Mouse (Mus musculus) layer of hippocampus, adult 8-10 months (tissue): ENCODE data around the gene Sirt3. TPM values are rescaled to one million over a fixed set of nuclear protein-coding genes. Genes with fewer than 3 reads are reported as not detected.
A peak's percentile ranks its signal among the peaks of the same experiment; 100 is the strongest.

Experiments used
- DNase-seq, 2 experiments: peaks; one replicate each; pipeline ENCODE4 v3.0.0; 2022; ENCODE audit warnings: low spot score in 2 of 2
- total RNA-seq, 4 experiments: library from RNA; stranded (reverse); gene quantifications; 2 replicates each; pipeline ENCODE4 v1.2.4; 2022

The Sirt3 gene
- 10 to 100 TPM; 65.3 to 73.7 (median 70.3) TPM for total RNA-seq

DNA sequence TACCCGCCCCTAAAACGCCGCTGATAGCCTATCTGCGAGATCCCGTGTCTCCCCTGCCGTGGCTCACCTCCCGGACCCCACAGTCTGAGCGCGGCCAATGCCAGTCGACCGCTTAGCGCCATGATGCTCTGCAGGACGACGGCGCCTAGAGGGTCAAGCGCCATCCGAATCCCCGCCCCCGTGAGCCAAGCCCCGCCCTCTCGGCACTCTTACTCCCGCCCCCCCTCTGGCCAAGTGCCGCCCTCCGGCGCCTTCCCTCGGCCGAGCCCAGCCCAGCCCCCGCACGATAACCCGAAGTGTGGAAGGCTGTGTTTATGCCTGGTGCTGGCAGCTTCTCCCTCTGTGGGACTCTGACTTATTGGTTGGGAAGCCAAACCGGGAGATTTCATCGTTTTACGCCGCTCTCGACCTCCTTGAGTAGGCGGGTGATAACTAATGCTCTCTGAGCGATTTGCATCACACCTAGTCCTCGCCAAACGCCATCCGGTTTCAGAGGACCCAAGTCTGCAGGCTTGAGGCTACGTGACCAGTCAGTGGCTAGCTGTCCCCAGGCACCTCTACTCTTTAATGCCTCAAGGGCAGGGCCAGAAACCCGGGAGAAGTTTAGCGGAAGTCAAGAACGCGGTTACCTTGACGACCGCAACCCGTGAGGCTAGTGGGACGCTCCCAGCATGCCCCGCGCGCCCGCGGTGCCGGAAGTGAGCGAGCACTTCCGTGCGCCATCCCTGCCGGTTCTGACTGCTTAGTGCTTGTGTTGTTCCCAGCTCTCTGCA, at the start of gene Sirt3, which contains the start of gene Psmd13:
Gene Sirt3, minus strand, starts transcription at position 614 of the 773 bp plus-strand sequence.
Gene Psmd13, plus strand, starts transcription at position 273 of the 773 bp plus-strand sequence.
- DNase-seq, result peak; percentile 92 to 94

DNA sequence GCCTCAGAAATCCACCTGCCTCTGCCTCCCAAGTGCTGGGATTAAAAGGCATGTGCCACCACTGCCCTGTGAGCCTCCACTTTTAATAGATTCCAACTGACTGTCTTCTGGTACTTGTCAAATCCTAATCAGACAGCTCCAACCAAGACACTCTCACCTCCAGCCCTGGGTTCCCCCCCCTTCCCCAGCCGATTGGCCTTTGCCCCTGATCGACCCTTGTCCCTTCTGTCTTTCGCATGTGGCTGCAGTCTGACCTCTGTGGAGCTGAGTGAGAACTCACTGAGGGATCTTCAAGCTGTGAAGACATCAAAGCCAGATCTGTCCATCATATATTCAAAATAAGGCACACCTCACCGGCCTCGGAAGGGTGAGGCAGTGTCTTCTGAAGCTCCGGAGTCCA, 45.1 kb upstream of the Sirt3 start:
- no peak for DNase-seq

DNA sequence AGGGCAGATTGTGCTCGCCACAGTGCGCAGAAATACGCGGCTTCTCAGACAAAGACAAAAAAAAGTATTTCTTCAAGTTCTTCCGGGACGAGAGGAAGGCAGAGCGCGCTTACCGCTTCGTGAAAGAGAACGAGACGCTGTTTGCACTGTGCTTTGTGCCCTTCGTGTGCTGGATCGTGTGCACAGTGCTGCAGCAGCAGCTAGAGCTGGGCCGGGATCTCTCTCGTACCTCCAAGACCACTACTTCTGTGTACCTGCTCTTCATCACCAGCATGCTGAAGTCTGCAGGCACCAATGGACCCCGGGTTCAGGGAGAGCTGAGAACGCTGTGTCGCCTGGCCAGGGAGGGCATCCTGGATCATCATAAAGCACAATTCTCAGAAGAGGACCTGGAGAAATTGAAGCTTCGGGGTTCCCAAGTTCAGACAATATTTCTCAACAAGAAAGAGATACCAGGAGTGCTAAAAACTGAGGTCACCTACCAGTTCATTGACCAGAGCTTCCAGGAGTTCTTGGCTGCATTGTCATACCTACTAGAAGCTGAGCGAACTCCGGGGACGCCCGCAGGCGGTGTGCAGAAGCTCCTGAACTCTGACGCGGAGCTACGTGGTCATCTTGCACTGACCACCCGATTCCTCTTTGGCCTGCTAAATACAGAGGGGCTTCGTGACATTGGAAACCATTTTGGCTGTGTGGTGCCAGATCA, 41.1 kb upstream of the Sirt3 start:
- DNase-seq, result no peak

DNA sequence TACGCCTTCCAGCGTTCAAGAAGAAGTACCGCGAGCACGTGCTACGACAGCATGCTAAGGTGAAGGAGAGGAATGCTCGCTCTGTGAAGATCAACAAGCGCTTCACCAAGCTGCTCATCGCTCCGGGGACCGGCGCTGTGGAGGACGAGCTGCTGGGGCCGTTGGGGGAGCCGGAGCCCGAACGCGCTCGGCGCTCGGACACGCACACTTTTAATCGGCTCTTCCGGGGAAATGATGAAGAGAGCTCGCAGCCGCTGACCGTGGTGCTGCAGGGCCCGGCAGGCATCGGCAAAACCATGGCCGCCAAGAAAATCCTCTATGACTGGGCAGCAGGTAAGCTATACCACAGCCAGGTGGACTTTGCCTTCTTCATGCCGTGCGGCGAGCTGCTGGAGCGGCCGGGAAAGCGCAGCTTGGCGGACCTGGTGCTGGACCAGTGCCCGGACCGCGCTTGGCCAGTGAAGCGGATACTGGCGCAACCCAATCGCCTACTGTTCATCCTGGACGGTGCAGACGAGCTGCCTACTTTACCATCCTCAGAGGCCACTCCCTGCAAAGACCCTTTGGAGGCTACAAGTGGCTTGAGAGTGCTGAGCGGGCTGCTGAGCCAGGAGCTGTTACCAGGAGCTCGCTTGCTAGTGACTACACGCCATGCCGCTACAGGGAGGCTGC, 40.4 kb upstream of the Sirt3 start:
- DNase-seq, result peak in 1 of 2 experiments; percentile 28

DNA sequence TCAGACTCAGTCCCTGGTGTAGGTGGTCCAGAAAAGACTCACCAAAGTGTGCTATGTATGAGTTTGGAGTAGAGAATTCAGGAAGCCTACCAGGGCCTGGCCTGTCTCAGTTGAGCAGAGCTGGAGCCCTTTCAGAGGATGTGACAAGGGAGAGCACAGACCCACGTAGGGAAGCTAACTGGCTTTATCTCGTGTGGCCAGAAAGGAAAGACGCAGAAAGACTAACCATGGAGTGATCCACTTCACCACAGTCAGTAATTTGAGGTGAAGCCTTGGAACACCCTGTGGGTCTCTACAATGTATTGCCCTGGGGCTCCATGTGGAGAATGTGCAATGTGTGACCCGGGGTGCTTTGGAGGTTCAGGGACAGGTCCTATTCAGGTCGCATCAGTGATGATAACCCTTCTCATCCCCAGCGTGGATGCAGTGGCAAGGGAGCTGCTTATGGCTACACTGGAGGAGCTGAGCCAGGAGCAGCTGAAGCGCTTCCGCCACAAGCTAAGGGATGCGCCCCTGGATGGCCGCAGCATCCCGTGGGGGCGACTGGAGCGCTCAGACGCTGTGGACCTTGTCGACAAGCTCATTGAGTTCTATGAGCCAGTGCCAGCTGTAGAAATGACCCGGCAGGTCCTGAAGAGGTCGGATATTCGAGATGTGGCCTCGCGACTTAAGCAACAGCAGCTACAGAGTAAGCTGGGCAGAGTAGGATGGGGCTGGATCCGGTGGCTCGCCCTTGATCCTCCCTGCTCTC, 39.3 kb upstream of the Sirt3 start:
- DNase-seq, result no peak

DNA sequence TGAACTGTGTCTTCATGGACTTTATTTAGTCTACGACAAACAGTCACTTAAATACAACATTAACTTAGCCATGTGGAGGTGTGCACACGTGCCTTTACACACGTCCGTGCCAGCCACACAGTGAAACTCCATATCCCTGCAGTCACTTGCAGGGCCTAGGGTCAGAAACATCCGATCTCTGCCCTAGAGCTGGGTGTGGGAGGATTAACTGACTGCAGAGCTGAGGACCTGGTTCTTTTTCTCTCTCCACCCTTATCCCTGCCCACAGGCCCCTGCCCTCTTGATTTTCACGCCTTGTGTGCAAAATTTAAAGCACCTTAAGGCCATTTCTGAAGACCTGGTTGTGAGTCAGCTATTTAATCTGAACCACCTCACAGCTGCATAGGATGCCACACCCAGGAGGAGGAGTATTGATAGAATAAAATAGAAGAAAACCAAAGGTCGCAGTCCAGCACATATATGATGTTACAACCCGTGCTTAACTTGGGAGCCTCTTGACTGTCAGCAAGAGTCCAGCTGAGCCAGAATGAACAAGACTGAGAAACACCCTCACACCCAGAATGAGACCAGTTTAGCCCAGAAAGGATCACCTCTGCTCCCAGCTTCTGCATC, 38.4 kb upstream of the Sirt3 start, which contains the start of gene Nlrp6:
Gene Nlrp6, plus strand, starts transcription at position 485 of the 612 bp plus-strand sequence.
- no peak for DNase-seq

DNA sequence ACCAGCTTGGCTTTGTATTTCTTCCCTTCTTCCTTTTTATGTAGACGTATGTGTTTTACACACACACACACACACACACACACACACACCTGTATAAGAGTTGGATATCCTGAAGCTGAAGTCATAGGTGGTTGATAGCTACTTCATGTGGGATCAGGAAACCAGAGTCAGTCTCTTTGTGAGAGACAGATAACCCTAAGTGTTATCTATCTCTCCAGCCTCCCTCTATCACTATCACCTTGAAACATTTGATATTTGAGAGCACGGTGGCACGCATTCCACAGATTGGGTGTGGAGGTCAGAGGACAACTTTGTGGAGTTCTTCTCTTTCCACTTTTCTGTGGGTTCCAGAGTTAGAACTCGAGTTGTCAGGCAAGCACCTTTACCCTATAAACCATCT, 37.8 kb upstream of the Sirt3 start:
- no peak for DNase-seq

DNA sequence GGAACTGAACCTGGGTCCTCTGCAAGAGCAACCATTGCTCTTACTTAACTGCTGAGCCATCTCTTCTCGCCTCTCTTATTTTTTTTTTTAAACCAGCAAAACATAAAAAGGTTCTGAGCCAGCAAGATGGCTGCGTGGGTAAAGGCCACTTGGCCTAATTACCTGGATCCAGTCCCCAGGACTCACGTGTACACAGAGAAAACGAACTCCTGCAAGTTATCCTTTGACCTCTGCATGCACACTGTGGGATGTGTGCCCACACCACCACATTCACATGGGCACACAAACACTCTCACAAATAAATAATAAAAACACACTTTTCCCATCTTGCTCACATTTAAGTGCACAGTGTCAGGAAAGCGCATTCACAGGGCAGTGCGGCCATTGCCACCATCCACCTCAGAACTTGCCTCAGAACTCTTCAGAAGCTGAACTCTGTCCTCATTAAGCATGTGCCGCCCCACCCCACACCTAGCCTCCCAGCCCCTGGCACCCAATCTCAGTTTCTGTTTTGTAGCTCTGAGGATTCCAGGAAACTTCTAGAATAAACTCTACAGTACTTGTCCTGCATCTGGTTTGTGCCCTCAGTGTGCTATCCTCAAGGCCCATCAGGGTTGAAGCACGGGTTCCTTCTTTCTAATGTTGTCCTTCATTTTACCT, 32.1 kb upstream of the Sirt3 start:
- DNase-seq, result no peak

DNA sequence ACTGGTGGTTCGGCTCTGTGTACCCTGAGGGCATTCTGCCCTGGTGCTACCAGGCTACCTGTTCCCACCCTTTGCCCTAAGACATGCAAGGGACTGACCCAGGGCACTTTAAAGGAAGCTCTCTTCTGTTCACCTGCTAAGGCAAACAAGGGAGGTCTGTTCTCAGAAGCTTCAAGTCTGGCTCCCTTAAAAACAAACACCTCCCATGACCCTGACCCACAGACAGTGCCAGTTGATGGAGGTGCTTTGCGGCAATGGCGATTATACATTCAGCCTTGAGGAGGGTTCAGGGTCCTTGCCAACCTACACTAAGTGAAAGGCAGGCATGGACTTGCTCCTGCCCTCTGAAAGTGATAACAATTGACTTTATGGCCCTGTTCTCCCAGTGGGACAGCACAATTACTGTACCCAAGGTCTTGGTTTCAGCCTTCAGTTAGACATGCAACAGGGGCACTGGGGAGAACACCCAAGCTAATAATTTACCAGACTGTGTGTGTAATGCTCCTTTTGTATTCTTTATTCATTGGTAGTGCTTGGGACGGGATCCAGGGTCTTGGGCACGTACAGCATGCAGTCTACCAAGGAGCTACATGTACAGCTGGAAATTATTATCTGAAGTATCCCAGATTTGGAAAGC, 30.9 kb upstream of the Sirt3 start:
- DNase-seq, result no peak

DNA sequence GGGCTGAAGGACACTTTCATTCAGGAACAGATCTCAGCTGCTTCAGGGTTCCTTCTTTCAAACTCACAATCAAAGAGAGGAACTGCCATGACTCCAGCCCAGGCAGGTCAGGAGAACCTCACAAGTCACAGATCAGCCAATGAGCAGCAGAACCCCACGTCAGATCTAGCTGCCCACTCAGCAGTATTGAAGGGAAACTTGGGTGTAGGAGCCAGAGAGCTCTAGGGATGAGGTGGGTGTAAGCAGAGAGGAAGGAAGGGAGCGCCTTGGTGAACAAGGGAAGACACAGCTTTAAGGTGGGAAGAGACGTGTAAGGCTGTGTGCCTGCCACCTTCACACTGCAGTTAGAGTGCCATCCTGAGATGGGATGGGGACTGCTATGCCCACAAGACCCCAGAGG, 30.2 kb upstream of the Sirt3 start:
- DNase-seq, result no peak

DNA sequence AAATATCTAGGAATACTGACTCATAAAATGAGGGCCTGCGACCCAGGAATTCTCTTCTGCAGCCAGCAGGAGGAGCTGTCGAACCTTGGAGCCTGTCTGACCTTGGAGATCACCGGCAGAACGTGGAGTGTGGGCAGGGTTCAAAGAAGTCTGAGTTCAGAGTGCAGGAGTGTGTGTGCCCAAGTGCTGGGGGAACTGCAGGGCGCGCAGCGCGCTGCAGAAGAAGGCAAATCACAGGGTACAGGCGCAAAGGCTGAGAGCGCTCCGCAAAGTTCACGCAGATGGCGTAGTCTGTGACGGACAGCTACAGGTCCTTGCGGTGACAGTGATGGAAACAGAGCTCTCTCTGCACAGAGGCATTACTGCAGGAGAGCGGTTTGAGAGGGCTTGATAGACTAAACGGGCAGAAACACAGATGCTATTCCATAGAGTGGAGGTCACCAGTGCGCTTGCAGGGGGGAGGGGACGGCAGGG, 26.6 kb upstream of the Sirt3 start:
- DNase-seq, result peak; percentile 47 to 63

DNA sequence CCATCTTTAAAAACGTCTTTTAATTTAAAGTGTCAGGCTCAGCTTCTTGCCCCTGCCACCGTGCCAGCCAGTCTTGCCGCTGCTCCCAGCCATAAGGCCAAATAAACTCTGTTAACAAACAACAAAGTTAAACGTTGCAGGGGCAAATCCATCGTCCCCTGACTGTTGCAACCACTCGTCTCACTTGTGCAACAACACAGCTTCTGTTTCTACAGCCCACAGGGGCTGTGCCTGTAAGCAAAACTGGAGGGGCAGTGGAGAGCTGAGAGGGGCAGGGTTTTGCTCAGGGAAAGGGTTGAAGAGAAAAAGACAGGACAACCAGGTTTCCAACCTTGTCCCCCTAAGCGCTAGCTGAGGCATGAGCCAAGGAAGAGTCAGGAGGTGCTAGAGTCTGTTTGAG, 26.1 kb upstream of the Sirt3 start:
- DNase-seq, result no peak

DNA sequence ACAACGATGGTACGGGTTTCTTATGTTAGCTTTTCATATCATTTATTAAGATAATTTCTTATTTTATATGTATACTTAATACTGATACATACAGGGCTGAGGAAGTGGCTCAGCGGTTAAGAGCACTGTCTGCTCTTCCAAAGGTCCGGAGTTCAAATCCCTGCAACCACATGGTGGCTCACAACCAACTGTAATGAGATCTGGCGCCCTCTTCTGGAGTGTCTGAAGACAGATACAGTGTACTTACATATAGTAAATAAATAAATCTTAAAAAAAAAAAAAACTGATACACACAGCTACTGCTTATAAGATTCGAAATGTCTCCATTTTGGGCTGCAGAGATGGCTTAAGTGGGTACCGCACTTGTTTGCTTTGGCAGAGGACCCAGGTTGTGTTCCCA, 25.6 kb upstream of the Sirt3 start:
- DNase-seq, result no peak

DNA sequence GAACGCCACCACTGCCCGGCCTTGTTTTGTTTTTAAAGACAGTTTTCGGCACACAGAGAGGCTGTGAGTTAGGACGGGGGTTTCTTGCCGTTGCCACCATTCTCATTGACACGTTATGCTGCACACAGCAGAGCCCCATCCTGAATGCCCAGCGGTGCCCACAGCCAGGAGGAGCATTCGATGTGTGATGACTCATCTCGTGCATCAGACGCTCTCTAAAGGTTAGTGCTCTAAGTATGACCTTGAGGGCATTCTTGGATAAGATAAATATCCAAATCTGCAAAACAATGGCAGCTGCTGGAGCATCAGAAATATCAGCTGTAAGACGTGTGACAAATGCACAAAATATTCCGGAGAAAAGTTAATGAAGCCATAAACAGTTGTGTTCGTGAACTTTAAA, 25.0 kb upstream of the Sirt3 start:
- DNase-seq, result no peak

DNA sequence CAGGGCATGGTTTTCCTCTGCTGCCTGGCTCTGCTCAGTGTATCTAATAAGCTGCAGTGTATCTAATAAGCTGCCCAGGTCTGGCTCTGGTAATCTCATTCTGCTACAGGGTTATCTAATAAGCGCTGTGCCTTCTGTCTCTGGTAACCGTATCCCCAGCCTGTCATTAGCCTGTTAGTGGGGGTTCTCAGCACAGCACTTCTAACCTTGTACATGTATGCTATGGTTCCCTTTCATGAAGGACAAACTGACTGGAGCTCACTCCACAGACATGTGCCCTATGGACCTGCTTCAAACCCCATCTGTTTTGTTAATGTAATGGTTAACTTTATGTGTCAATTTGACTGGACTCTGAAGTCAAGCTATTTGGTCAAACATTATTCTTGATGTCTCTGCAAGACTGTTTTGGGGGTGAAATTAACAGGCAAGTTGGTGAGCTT, 23.6 kb upstream of the Sirt3 start:
- DNase-seq, result no peak

DNA sequence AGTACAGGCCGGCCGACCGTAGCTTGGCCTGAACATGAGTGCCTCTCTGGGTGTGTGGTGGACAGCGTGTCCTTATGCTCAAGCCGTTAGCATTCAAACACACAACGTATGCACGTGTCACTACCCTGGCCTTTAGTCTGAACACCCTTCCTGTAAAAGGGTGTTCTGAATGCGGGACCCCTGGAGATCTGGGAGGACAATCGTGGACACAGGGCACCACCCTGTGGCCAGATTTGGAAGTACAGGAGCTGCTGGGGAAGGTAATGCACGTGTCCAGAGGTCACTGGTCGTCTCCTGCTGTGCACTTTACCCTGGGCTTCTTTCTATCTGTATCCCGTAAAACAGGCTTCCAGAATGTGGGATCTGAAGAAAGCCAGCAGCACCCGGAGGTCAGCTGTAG, 21.1 kb upstream of the Sirt3 start:
- DNase-seq, result peak in 1 of 2 experiments; percentile 76

DNA sequence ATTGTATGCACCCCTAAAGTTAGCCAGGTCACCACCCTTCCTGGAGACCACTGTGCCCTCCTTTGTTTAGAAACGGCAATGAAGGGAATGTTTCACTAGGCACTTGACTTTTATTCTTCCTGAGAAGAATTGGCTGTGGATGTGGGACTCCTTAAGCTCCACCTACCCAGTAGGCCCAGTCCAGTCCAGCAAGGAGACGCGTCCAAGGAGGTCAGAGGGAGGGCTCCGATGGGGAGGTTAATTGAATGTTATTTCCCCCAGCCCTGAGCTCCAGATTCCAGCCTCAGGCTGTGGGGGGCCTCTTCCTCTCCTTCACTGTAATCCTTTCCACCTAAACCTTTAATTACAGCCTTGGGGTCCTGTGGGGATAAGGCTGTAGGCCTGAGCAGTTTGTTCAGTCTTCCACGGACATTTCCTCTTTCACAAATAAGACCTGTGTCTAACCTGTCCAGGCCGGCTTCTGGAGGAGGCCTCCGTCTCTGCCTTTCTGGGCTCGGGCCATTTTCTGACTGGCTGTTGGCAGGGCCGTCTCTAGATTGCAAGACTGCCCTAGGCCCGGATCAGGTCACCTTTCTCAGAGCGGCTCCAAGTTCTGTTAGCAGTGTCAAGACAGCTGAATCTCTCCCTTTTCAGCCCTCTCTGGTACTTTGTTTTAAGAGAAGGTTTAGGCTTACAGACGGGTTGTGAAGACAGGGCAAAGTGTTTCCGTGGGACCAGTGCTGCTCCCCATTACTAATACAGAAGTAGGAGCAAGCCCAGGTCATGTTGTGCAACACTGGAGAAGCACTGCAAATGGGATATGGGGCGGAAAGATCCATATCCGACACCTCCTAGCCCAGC, 20.1 kb upstream of the Sirt3 start:
- DNase-seq, result no peak

DNA sequence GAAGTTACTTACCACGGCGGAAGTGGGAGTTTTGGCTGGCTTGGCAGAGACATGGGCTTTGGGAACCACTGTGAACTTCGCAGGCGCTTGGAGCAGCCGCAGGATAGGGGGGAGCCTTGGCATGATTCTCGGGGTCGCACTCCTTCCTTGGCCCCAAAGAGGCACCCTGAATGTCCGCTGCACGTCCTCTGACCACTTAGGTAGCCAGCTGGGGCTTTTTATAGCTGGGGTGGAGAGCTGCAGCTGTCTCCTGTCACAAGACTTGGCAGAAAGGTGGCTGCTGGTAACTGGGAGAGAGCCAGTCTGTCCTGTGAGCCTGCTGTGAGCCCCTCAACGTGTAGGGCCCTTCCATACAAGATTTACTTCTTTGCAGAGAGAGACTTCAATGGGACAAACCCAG, 18.1 kb upstream of the Sirt3 start, which contains the start of gene Cox8b:
Gene Cox8b, minus strand, starts transcription at position 227 of the 400 bp plus-strand sequence.
- DNase-seq, result no peak

DNA sequence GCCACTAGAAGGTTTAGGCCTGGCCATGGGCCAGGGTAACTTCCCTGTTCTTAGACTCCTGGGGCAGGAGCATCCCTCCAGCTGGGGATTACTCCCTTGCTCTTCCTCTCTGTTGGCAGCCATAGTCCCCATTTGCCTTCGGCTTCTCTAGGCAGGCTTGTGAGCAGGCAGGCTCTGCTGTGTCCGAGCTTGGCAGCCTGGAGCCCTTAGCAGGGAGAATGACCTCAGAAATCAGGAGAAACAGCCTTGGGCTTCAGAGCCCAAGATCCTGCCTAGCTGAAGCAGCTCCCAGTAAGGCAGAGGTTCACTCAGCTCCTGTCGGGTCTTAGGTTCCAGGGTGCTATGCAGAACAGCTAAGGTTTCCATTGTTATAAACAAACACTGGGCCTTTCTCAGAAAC, 17.0 kb upstream of the Sirt3 start:
- no peak for DNase-seq
